Mouse (Mus musculus) lung, embryonic 16.5 days (tissue): ENCODE measurements around the gene Timm23. TPM values are rescaled to one million over a fixed set of nuclear protein-coding genes. Genes with fewer than 3 reads are reported as not detected.
"Not testable (repeated sequence)": the region's sequence is repeated elsewhere in the genome, so short reads cannot be mapped to it uniquely, and the experiment has no call there.

ENCODE experiments used
- ATAC-seq: fragments of 200-750 bp; cut with Nextera tagmentation; 2 replicates; pipeline ENCODE4 v1.8.0; 2017; ENCODE audit warnings: low read depth, mild to moderate bottlenecking, moderate library complexity
- H3K27ac ChIP-seq: fragments of 300-500 bp; sonication (generic); 2 replicates; pipeline ENCODE4 v1.5.1; 2014; ENCODE audit warnings: mild to moderate bottlenecking, control low read depth, low read length
- H3K27me3 ChIP-seq: fragments of 300-500 bp; sonication (generic); 2 replicates; pipeline ENCODE4 v1.6.1; 2014; ENCODE audit warnings: low read depth, low read length, mixed read lengths; ENCODE audit not compliant: control insufficient read depth, insufficient read depth
- H3K36me3 ChIP-seq: fragments of 300-500 bp; sonication (generic); 2 replicates; pipeline ENCODE4 v1.6.1; 2014; ENCODE audit warnings: low read length; ENCODE audit not compliant: control insufficient read depth, insufficient read depth
- H3K4me1 ChIP-seq: fragments of 300-500 bp; sonication (generic); replicated peaks from 2 replicates; pipeline ENCODE4 v1.6.1; 2014; ENCODE audit warnings: low read length, mixed read lengths; ENCODE audit not compliant: control insufficient read depth, insufficient read depth
- H3K4me2 ChIP-seq: fragments of 300-500 bp; sonication (generic); 2 replicates; pipeline ENCODE4 v1.6.1; 2014; ENCODE audit warnings: low read depth, low read length, control low read depth
- H3K4me3 ChIP-seq: fragments of 300-500 bp; sonication (generic); 2 replicates; pipeline ENCODE4 v1.5.1; 2014; ENCODE audit warnings: mild to moderate bottlenecking, low read length, control low read depth
- H3K9ac ChIP-seq: fragments of 300-500 bp; sonication (generic); 2 replicates; pipeline ENCODE4 v1.6.1; 2014; ENCODE audit warnings: low read length, control low read depth
- H3K9me3 ChIP-seq: fragments of 300-500 bp; sonication (generic); 2 replicates; pipeline ENCODE4 v1.6.1; 2016; ENCODE audit warnings: low read length; ENCODE audit not compliant: control insufficient read depth
- WGBS: fragments of 180-500 bp; shearing (Covaris S2); extraction: QIAGEN DNeasy Blood & Tissue Kit; methylation state at CpG from one replicate; pipeline ENCODE4 v1.1.7; 2014; 5-methylcytosine and 5-hydroxymethylcytosine counted together
- polyA plus RNA-seq: library from polyadenylated mRNA; unstranded; fragments of >200 nt; fragmentation: Nextera tagmentation; extraction: Ambion mirVana; gene quantifications from 2 replicates; pipeline ENCODE4 v1.2.1, GENCODE M21; 2015

Gene Timm23
- polyA plus RNA-seq, 1 experiment from 2014 or later: 224 TPM

DNA sequence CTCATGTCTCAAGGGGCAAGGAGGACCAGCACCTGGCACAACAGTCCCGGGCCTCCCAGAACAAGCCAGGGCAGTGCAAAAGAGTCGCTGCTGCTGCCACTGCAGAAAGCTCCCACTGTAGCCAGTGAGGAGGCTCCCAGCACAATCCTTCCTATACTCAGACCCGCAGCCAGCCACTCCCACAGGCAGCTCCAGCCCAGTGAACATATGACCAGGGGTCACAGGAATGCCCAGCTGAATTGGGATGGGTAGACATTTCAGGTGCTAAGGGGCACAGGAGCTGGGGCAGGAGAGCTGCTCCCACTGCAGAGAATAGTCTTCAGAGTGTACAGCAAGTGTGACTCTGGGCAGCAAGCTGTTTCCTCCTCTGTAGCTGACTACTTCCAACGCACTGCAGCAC lies 56.3 kb downstream of the Timm23 start:
- no peak overlapping the region for H3K27ac ChIP-seq
- no peaks in the 10 kb centered on the region; the same call in 1 of the 2 replicates for H3K9me3 ChIP-seq
- H3K27me3 ChIP-seq: no peaks in the 10 kb centered on the region
- no peak overlapping the region for H3K4me2 ChIP-seq
- H3K4me3 ChIP-seq: no peak overlapping the region
- H3K9ac ChIP-seq: no peak overlapping the region
- H3K4me1 ChIP-seq: no peaks in the 10 kb centered on the region
- ATAC-seq: no peak
- H3K36me3 ChIP-seq: no peaks in the 10 kb centered on the region
- 62% methylated on average over 4 of the region's 4 CpGs for WGBS

DNA sequence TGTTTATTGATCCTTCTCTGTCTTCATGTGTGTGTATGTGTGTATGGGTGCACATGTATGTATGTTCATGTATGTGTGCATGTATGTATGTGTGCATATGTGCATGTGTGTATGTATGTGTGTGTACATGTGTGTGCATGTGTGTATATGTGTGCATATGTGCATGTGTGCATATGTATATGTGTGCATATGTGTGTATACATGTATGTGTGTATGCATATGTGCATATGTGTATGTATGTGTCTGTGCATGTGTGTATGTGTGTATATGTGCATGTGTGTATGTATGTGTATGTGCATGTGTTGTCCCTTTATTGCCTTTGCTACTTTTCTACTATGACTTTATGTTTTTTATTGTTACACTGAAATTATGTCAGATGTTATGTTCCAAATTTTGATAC lies 57.0 kb downstream of the Timm23 start:
- no peak overlapping the region for H3K27ac ChIP-seq
- no peaks in the 10 kb centered on the region for H3K36me3 ChIP-seq
- no peak overlapping the region for H3K4me3 ChIP-seq
- ATAC-seq: no peak
- no peak overlapping the region for H3K4me2 ChIP-seq
- no peaks in the 10 kb centered on the region for H3K27me3 ChIP-seq
- H3K4me1 ChIP-seq: no peaks in the 10 kb centered on the region
- H3K9ac ChIP-seq: no peak overlapping the region
- H3K9me3 ChIP-seq: no peaks in the 10 kb centered on the region; the same call in 1 of the 2 replicates

GRCm38 (mm10) chr14:32141723-32142122 lies 60.0 kb downstream of the Timm23 start, which contains the start of gene Msmb:
Gene Msmb, plus strand, starts transcription at chr14:32142023.
- Histone ChIP-seq H3K4me3 (no peak within 1 kb of the TSS), H3K9me3 (no peaks in the 10 kb centered on the region; the same call in 1 of the 2 replicates), H3K36me3 (no peaks in the 10 kb centered on the region), H3K27ac (no peak within 1 kb of the TSS), H3K9ac (no peak within 1 kb of the TSS), H3K4me1 (no peaks in the 10 kb centered on the region), H3K27me3 (no peaks in the 10 kb centered on the region), H3K4me2 (no peak within 1 kb of the TSS)
- 72% methylated on average over 5 of the region's 5 CpGs for WGBS
- ATAC-seq: no peak

DNA sequence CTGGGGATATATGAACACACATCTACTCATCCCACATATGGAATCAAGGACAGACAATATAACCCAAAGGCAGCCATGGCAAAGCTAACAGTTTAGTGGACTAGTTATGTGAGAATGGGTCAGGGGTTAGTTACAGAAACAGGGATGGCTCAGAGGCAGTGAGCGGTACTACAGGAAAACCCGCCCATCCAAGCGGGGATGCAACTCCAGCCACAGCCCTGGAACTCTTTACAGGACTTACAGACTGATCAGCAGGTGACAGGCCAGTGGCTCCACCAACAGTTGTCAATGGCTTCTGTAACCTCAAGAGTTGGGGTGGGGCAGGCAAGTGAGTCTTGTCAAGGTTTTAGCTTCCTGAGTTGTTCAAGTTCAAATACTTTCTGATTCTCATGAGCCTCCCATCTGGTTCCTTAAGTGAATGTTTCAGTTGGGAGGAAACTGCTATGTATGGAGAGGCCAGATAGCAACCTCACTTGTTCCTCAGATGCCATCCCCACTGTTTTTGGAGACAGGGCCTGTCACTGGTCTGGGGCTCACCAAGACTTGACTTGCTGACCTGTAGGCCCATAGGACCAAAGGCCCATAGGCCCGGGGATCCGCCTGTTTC lies 61.2 kb downstream of the Timm23 start:
- Histone ChIP-seq H3K27me3 (no peaks in the 10 kb centered on the region), H3K36me3 (no peaks in the 10 kb centered on the region), H3K4me3 (no peak overlapping the region), H3K4me1 (no peaks in the 10 kb centered on the region), H3K4me2 (no peak overlapping the region), H3K9ac (no peak overlapping the region), H3K27ac (no peak overlapping the region), H3K9me3 (no peaks in the 10 kb centered on the region)
- WGBS: 66% methylated on average over 5 of the region's 5 CpGs
- no peak for ATAC-seq

GRCm38 (mm10) chr14:32136467-32136866 lies 65.2 kb downstream of the Timm23 start:
- not testable (repeated sequence) for ATAC-seq, H3K27ac ChIP-seq, H3K9ac ChIP-seq, H3K9me3 ChIP-seq, H3K4me1 ChIP-seq, H3K27me3 ChIP-seq, H3K4me2 ChIP-seq, H3K36me3 ChIP-seq, H3K4me3 ChIP-seq
- WGBS: 25% methylated on average over 3 of the region's 3 CpGs

GRCm38 (mm10) chr14:32134293-32134692 lies 67.4 kb downstream of the Timm23 start:
- Histone ChIP-seq H3K27ac (no peak overlapping the region), H3K27me3 (no peaks in the 10 kb centered on the region), H3K4me3 (no peak overlapping the region), H3K9me3 (no peaks in the 10 kb centered on the region), H3K4me1 (no peaks in the 10 kb centered on the region), H3K36me3 (no peaks in the 10 kb centered on the region), H3K4me2 (no peak overlapping the region), H3K9ac (no peak overlapping the region)
- no peak for ATAC-seq
- 42% methylated on average over 2 of the region's 2 CpGs for WGBS

DNA sequence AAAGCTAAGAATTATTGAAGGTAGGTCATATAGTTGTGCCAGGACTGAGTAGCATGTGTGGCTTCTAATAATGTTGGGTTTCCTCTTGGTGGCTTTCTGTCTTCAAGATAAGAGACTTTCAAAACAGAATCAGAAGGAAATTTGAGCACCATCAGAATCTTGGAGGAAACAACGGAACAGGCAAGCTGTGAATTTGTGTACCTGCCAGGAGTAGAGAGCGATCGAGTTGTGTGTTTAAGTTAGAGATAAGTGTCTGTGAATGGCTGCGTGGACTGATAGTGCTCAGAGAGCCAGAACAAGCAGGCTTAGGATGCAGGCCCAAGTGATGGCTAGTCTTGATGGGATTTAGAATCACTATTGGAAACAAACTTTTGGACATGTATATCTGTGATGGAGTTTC lies 69.9 kb downstream of the Timm23 start:
- Histone ChIP-seq H3K9ac (no peak overlapping the region), H3K4me1 (no peaks in the 10 kb centered on the region), H3K36me3 (no peaks in the 10 kb centered on the region), H3K27ac (no peak overlapping the region), H3K4me2 (no peak overlapping the region), H3K4me3 (no peak overlapping the region), H3K27me3 (no peaks in the 10 kb centered on the region), H3K9me3 (no peaks in the 10 kb centered on the region)
- 20% methylated on average over 4 of the region's 4 CpGs for WGBS
- no peak for ATAC-seq

Other genes with a start within 250 kb of the Timm23 start
- gene Galnt15, start 172.9 kb downstream of the Timm23 start, polyA plus RNA-seq: 0.15 and 0.31 TPM in 2 replicates
- 15.8 and 18.6 TPM in 2 replicates for gene Oxnad1, start 116.5 kb downstream of the Timm23 start, polyA plus RNA-seq
- 76.6 and 77.1 TPM in 2 replicates for gene Dph3, start 116.2 kb downstream of the Timm23 start, polyA plus RNA-seq
- not detected in 2 replicates for gene Msmb, start 59.9 kb downstream of the Timm23 start, polyA plus RNA-seq
- 106 and 108 TPM in 2 replicates for gene Ncoa4, start 42.0 kb downstream of the Timm23 start, polyA plus RNA-seq
- 29.9 and 32.9 TPM in 2 replicates for gene Parg, start 51 bp upstream of the Timm23 start, polyA plus RNA-seq
- 7.8 and 8.8 TPM in 2 replicates for gene Ogdhl, start 120.1 kb upstream of the Timm23 start, polyA plus RNA-seq
- 1.6 and 2.9 TPM in 2 replicates for gene 1700024G13Rik, start 186.5 kb upstream of the Timm23 start, polyA plus RNA-seq